Mouse (Mus musculus) cerebellum, adult 2 months (tissue): Measurements from ENCODE around the gene Plppr3.

ENCODE experiments used
- CTCF ChIP-seq: fragments of 200-500 bp; IDR thresholded peaks from 2 replicates; pipeline ENCODE4 v1.5.1; 2011; ENCODE audit warnings: low read depth, mild to moderate bottlenecking, control low read depth, low read length, moderate library complexity, borderline replicate concordance; ENCODE audit not compliant: insufficient read depth
- POLR2A ChIP-seq: fragments of 200-500 bp; IDR thresholded peaks from 2 replicates; pipeline ENCODE4 v1.6.1; 2011; ENCODE audit warnings: low read length, control low read depth, borderline replicate concordance; ENCODE audit not compliant: insufficient read depth

DNA sequence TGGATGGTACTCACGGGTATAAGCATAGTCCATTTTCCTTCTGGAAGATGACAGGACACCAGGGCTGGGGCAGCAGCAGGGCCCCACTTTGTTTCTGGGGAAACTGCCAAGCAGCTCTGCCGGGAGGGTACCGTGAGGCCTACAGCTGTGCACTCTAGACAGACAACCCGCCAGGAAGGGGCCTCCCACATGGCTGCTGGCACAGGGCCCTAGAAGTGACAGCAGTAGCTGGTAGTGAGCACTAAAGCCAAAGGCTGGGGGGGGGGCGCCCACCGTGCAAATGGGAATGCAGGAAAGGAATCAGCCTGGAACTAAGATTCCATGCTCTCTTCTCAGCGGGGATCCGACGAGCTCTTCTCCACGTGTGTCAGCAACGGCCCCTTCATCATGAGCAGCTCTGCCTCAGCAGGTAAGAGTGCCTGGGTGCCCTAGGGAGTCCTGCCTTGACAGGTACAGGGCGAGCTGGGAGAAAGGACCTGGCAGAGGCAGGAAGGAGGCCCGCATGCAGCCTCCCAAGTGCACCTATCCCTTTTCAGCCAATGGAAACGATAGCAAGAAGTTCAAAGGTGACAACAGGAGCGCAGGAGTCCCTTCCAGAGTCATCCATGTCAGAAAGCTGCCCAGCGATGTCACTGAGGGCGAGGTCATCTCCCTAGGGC lies 15.9 kb downstream of the Plppr3 start:
- TF ChIP-seq CTCF (no peak), POLR2A (no peak)
